Mouse (Mus musculus): ENCODE results near the gene Abtb2. TPM values are rescaled to one million over a fixed set of nuclear protein-coding genes. Genes with fewer than 3 reads are reported as not detected.

The Abtb2 gene
- polyA plus RNA-seq, 1 experiment from 2014 or later: 15.9 TPM

DNA sequence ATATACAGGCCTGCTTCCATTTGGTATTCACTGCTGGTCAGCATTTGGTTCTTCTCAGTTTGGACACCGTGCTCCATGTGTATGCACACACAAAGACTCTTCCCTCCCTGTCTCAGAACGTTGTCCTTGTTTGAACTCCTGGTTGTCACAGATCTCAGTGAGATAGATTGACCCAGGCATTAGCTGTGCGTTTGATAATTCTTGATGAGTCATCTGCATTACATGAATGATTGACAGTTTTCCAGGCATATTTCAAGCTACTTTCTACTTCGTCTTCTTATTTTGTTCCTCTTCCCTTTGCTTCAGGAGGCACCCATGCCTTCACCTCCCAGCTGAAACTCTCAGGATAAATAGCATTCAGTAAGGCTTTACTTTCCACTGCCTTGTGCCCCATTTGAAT lies 107.5 kb downstream of the Abtb2 start:
- DNase-seq (ENCODE audit: low spot score) (no peak), ATAC-seq (replicated peaks; ENCODE audit: low FRiP score) (no peak)
- Histone ChIP-seq H3K27me3 (ENCODE audit: control insufficient read depth, insufficient read depth, low read length) (no peaks in the 10 kb centered on the region), H3K4me2 (ENCODE audit: low read depth, low read length, severe bottlenecking) (no peak overlapping the region), H3K27ac (ENCODE audit: low read depth, low read length) (no peak overlapping the region), H3K4me3 (ENCODE audit: low read depth, low read length) (no peak overlapping the region), H3K9ac (ENCODE audit: low read length) (no peak overlapping the region), H3K9me3 (ENCODE audit: control insufficient read depth, low read length) (no peaks in the 10 kb centered on the region), H3K4me1 (replicated peaks; ENCODE audit: control insufficient read depth, insufficient read depth, low read length) (peaks cover 6% of the 10 kb centered on the region; the same call in 1 of the 2 replicates), H3K36me3 (ENCODE audit: control insufficient read depth, insufficient read depth, low read length) (no peaks in the 10 kb centered on the region)
- 92% methylated on average over 4 of the region's 4 CpGs for WGBS

DNA sequence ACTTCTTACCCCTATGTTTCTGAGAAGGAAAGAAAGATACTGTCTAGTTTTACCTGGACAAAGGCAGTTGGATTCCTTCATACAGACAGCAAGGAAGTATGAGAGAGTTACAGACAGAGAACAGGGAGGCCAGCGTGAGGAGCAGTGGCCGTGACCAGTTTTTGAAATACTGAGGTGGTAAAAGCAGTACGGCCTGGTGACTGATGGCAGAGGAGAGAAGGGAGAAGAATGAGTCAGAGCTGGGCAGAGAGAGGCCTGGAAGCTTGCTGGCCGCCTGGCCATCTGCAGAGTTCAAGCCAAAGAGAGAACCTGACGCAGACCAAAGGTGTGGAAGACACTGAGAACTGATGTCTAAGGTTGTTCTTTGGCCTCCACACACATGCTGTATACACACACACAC lies 109.3 kb downstream of the Abtb2 start:
- Histone ChIP-seq H3K9ac (ENCODE audit: low read length) (no peak overlapping the region), H3K27me3 (ENCODE audit: control insufficient read depth, insufficient read depth, low read length) (no peaks in the 10 kb centered on the region), H3K4me3 (ENCODE audit: low read depth, low read length) (no peak overlapping the region), H3K9me3 (ENCODE audit: control insufficient read depth, low read length) (no peaks in the 10 kb centered on the region), H3K4me1 (replicated peaks; ENCODE audit: control insufficient read depth, insufficient read depth, low read length) (no peaks in the 10 kb centered on the region; the same call in 1 of the 2 replicates), H3K27ac (ENCODE audit: low read depth, low read length) (no peak overlapping the region), H3K4me2 (ENCODE audit: low read depth, low read length, severe bottlenecking) (no peak overlapping the region), H3K36me3 (ENCODE audit: control insufficient read depth, insufficient read depth, low read length) (no peaks in the 10 kb centered on the region)
- no peak for DNase-seq (ENCODE audit: low spot score)
- ATAC-seq (replicated peaks; ENCODE audit: low FRiP score): no peak
- 89% methylated on average over 5 of the region's 5 CpGs for WGBS

DNA sequence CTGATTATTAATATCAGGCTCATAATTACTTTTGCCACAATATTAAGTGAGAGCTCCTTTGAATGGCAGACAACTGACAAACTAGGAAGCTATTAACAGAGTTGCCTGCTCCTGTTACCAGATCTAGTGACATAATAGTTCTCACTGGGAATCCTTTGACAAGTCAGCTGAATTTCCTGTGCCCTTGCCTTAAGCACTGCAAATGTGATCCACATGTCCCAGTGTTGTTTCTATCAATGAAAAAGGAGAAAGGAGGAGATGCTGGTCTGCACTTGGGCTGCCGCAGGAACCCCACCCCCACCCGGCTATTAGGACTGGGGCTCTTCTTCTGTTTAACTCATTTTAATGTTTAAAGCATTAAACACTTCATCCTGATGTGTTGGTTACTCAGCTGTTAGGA lies 110.7 kb downstream of the Abtb2 start:
- Histone ChIP-seq H3K27me3 (ENCODE audit: control insufficient read depth, insufficient read depth, low read length) (no peaks in the 10 kb centered on the region), H3K27ac (ENCODE audit: low read depth, low read length) (no peak overlapping the region), H3K4me2 (ENCODE audit: low read depth, low read length, severe bottlenecking) (no peak overlapping the region), H3K9ac (ENCODE audit: low read length) (no peak overlapping the region), H3K4me3 (ENCODE audit: low read depth, low read length) (no peak overlapping the region), H3K36me3 (ENCODE audit: control insufficient read depth, insufficient read depth, low read length) (no peaks in the 10 kb centered on the region), H3K4me1 (replicated peaks; ENCODE audit: control insufficient read depth, insufficient read depth, low read length) (no peaks in the 10 kb centered on the region; the same call in 1 of the 2 replicates), H3K9me3 (ENCODE audit: control insufficient read depth, low read length) (no peaks in the 10 kb centered on the region)
- 73% methylated on average over 2 of the region's 2 CpGs for WGBS
- no peak for ATAC-seq (replicated peaks; ENCODE audit: low FRiP score)
- DNase-seq (ENCODE audit: low spot score): no peak

DNA sequence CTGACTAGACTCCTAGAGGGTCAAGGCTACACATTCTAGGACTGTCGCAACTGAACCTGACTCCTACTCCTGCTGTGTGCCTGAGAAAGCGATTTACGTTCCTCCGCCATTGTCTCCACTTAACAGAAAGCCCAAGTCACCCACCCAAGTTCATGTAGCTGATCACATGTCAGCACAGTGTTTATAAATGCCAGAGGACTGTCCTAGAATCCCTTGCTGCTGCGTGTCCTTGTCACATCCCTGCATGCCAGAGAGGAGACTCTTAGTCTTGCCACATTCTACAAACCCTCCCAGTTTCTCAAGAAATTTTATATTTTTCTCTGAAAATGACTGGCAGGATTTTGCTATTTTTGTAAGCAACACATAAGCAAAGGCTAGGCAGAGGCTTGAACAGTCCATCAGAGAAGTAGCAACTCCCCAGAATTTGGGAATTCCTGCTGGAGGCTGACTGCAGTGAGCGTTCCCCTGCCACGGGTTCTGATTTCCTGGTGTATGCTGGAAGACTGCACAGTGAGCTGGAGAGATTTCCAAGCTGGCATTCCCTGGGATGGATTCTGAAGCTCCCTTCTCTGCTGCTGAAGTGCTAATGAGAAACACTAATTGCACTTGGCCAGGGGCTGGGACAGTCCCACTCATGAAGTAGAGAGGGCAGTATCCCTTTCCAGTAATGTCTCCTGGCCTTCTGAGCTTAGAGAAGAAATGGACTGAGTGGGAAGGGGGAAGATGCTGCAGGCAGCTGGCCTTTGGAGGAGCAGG lies 111.7 kb downstream of the Abtb2 start:
- 81% methylated on average over 7 of the region's 7 CpGs for WGBS
- H3K36me3 ChIP-seq (ENCODE audit: control insufficient read depth, insufficient read depth, low read length): no peaks in the 10 kb centered on the region
- no peak for DNase-seq (ENCODE audit: low spot score)
- ATAC-seq (replicated peaks; ENCODE audit: low FRiP score): no peak
- H3K4me2 ChIP-seq (ENCODE audit: low read depth, low read length, severe bottlenecking): no peak overlapping the region
- no peak overlapping the region for H3K9ac ChIP-seq (ENCODE audit: low read length)
- no peaks in the 10 kb centered on the region for H3K9me3 ChIP-seq (ENCODE audit: control insufficient read depth, low read length)
- no peak overlapping the region for H3K27ac ChIP-seq (ENCODE audit: low read depth, low read length)
- H3K4me1 ChIP-seq (replicated peaks; ENCODE audit: control insufficient read depth, insufficient read depth, low read length): no peaks in the 10 kb centered on the region; the same call in 1 of the 2 replicates
- H3K4me3 ChIP-seq (ENCODE audit: low read depth, low read length): no peak overlapping the region
- no peaks in the 10 kb centered on the region for H3K27me3 ChIP-seq (ENCODE audit: control insufficient read depth, insufficient read depth, low read length)

DNA sequence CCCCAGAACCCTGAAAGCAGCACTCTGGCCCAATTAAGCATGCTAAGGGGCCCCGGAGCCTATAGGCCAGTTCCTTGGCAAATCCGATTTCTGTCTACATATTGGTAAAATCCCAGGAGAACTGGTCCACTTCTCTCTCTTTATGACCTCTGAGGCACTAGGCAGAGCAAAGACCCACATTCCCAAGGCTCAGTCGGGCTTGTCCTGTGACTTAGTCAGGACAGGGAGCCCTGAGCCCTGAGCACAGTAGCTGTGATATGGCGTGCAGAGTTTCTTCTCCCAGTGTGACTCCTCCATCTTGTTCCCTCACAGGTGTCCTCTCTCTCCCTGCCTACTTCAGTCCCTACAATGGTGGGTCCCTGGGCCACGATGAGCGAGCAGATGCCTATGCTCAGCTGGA lies 112.3 kb downstream of the Abtb2 start:
- 90% methylated on average over 6 of the region's 6 CpGs for WGBS
- ATAC-seq (replicated peaks; ENCODE audit: low FRiP score) (no peak), DNase-seq (ENCODE audit: low spot score) (no peak)
- Histone ChIP-seq H3K27ac (ENCODE audit: low read depth, low read length) (no peak overlapping the region), H3K4me1 (replicated peaks; ENCODE audit: control insufficient read depth, insufficient read depth, low read length) (no peaks in the 10 kb centered on the region; the same call in 1 of the 2 replicates), H3K27me3 (ENCODE audit: control insufficient read depth, insufficient read depth, low read length) (no peaks in the 10 kb centered on the region), H3K9me3 (ENCODE audit: control insufficient read depth, low read length) (no peaks in the 10 kb centered on the region), H3K4me2 (ENCODE audit: low read depth, low read length, severe bottlenecking) (no peak overlapping the region), H3K36me3 (ENCODE audit: control insufficient read depth, insufficient read depth, low read length) (no peaks in the 10 kb centered on the region), H3K9ac (ENCODE audit: low read length) (no peak overlapping the region), H3K4me3 (ENCODE audit: low read depth, low read length) (no peak overlapping the region)

DNA sequence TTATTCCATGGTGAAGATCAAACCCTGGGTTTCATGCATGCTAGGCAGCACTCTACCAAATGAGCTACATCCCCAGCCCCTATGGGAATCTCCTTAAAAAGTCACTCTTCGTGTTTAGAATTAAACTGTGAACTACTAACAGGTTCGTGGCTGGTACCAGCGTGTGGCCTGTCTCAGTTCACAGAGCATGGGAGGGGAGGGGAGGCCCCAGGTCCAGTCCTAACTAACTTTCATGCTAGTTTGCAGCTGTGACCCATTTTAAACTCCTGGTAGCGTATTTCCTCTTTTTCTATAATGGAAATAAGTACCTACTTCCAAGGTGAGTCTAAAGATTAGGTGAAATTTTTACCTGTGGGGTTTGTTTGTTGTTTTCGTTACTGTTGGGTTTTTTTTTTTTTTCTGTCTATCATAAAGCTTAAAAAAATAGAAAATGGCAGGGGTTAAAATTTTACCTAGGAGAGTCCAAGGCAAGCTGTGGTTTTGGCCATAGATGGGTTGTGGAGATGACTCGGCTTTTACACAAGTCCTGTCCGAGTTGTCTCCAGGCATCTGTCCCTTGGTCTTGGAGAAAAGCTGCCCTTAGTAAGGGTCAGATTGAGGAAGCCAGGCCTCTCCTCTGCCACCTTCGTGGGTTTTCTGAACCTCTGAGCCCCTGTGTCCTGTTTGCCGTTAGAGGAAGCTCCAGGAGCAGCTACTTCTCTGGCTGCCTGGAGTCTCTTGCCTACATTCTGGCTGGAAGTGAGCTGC lies 114.4 kb downstream of the Abtb2 start:
- no peak for ATAC-seq (replicated peaks; ENCODE audit: low FRiP score)
- WGBS: 80% methylated on average over 9 of the region's 9 CpGs

DNA sequence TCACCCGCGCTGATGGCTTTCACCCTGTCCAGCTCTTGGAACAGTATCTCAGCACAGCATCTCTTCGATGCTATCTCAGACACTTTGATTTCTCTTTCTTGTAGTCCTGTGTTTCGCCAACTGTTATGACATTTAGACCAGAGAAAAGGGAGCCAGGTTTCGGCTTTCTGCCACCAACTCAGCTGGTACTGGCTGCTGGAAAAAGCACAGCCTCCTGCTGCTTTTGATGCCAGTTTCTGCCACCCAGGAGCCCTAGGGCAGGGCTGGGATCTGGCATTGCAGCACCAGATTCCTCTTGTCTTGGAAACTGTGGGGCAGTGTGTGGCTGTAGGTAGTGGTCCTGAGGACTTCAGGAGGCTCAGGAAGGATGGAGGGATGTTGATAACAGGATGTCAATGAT lies 115.0 kb downstream of the Abtb2 start:
- Histone ChIP-seq H3K4me3 (ENCODE audit: low read depth, low read length) (no peak overlapping the region), H3K9ac (ENCODE audit: low read length) (no peak overlapping the region), H3K27ac (ENCODE audit: low read depth, low read length) (no peak overlapping the region), H3K36me3 (ENCODE audit: control insufficient read depth, insufficient read depth, low read length) (no peaks in the 10 kb centered on the region), H3K4me1 (replicated peaks; ENCODE audit: control insufficient read depth, insufficient read depth, low read length) (peaks cover 2% of the 10 kb centered on the region; the same call in 1 of the 2 replicates), H3K9me3 (ENCODE audit: control insufficient read depth, low read length) (no peaks in the 10 kb centered on the region), H3K4me2 (ENCODE audit: low read depth, low read length, severe bottlenecking) (no peak overlapping the region), H3K27me3 (ENCODE audit: control insufficient read depth, insufficient read depth, low read length) (no peaks in the 10 kb centered on the region)
- WGBS: 89% methylated on average over 5 of the region's 5 CpGs
- ATAC-seq (replicated peaks; ENCODE audit: low FRiP score) (no peak), DNase-seq (ENCODE audit: low spot score) (no peak)

More for the DNA sequence above, 114.4 kb downstream of the Abtb2 start:
- DNase-seq (ENCODE audit: low spot score): no peak
- Histone ChIP-seq H3K36me3 (ENCODE audit: control insufficient read depth, insufficient read depth, low read length) (no peaks in the 10 kb centered on the region), H3K9ac (ENCODE audit: low read length) (no peak overlapping the region), H3K4me3 (ENCODE audit: low read depth, low read length) (no peak overlapping the region), H3K27me3 (ENCODE audit: control insufficient read depth, insufficient read depth, low read length) (no peaks in the 10 kb centered on the region), H3K4me1 (replicated peaks; ENCODE audit: control insufficient read depth, insufficient read depth, low read length) (peaks cover 2% of the 10 kb centered on the region; the same call in 1 of the 2 replicates), H3K27ac (ENCODE audit: low read depth, low read length) (no peak overlapping the region), H3K4me2 (ENCODE audit: low read depth, low read length, severe bottlenecking) (no peak overlapping the region), H3K9me3 (ENCODE audit: control insufficient read depth, low read length) (no peaks in the 10 kb centered on the region)

DNA sequence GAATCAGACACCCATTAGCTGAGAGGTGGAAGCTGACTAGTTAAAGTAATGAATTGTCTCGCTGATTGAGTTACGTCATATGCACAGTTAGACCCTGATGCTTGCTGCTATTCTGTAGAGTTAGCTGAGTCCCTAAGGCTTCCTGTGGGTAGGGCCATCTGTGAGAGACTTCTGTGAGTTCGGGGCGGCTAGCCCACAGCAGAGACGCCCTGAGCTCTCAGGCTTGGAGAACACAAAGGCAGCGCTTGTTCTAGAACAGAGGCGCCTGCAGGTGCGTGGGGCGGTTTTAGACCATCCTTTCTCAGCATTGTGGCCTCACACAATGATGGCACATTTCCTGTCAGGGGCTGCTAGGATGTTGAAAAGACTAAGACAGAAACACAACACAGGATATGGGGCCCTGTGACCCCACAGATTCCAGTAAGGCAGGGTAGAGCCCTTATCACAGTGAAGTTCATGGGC lies 116.2 kb downstream of the Abtb2 start:
- H3K9me3 ChIP-seq (ENCODE audit: control insufficient read depth, low read length): no peaks in the 10 kb centered on the region
- WGBS: 87% methylated on average over 9 of the region's 9 CpGs
- H3K36me3 ChIP-seq (ENCODE audit: control insufficient read depth, insufficient read depth, low read length): no peaks in the 10 kb centered on the region
- no peak overlapping the region for H3K4me2 ChIP-seq (ENCODE audit: low read depth, low read length, severe bottlenecking)
- no peak overlapping the region for H3K9ac ChIP-seq (ENCODE audit: low read length)
- no peak overlapping the region for H3K4me3 ChIP-seq (ENCODE audit: low read depth, low read length)
- peaks cover 2% of the 10 kb centered on the region; the same call in 1 of the 2 replicates for H3K4me1 ChIP-seq (replicated peaks; ENCODE audit: control insufficient read depth, insufficient read depth, low read length)
- DNase-seq (ENCODE audit: low spot score) (no peak), ATAC-seq (replicated peaks; ENCODE audit: low FRiP score) (no peak)
- no peaks in the 10 kb centered on the region for H3K27me3 ChIP-seq (ENCODE audit: control insufficient read depth, insufficient read depth, low read length)
- no peak overlapping the region for H3K27ac ChIP-seq (ENCODE audit: low read depth, low read length)

Data from forebrain, embryonic 11.5 days (tissue).